ENCODE assay signal across 14 mouse cellular contexts in the genomic region with DNA sequence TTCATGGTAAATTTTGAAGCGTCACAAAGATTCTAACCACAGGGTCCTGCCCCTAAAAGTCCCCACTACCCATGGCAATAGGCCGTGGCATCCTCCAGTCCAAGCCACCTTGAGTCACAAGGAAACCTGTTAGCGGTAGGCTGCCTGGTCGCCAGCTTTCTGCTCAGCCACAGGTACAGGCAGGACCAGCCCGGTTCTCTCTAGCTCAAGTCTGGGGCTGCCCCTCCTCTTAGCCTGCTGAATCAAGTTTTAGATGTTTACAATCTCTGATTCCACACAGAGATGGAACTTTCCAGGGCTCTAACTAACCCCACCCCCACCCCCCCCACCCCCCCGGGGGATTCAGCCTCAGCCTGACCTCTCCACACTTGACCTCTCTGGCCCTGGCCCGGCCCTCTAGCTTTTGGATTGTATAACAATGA. TPM values are rescaled to one million over a fixed set of nuclear protein-coding genes. Genes with fewer than 3 reads are reported as not detected.
DNase-seq lines count a peak whose midpoint lies in the region; ATAC-seq and TF ChIP-seq lines count a peak whose summit lies in the region.
"Had no signal": no experiment of that assay in that cellular context is flagged by ENCODE, and none has a peak within 500 bp of the region (broad histone marks: within the 10 kb centered on the region; RNA-seq: fewer than 3 reads in every experiment).

No protein-coding gene starts in this region.

- no peaks in the 10 kb centered on the region for H3K36me3 ChIP-seq in hindbrain, embryonic 10.5 days
- no peaks in the 10 kb centered on the region for H3K36me3 ChIP-seq in hindbrain, embryonic 16.5 days (ENCODE audit: control insufficient read depth, insufficient read depth, low read length)
- no peaks in the 10 kb centered on the region for H3K36me3 ChIP-seq in midbrain, postnatal 0 days (ENCODE audit: insufficient read depth, low read length)
- H3K36me3 ChIP-seq: embryonic facial prominence, embryonic 12.5 days; liver, embryonic 15.5 days; neural tube, embryonic 12.5 days had no signal

- TF ChIP-seq CTCF in midbrain, postnatal 0 days (IDR thresholded peaks at IDR 0.05) = no peak

- 48% methylated on average over 7 of the region's 7 CpGs for WGBS in hindbrain, embryonic 10.5 days
- WGBS in hindbrain, embryonic 16.5 days = 59% methylated on average over 7 of the region's 7 CpGs
- WGBS in midbrain, postnatal 0 days = 46% methylated on average over 7 of the region's 7 CpGs

- no peak overlapping the region for H3K4me2 ChIP-seq in hindbrain, embryonic 16.5 days (ENCODE audit: low read length)
- no peak overlapping the region for H3K4me2 ChIP-seq in midbrain, postnatal 0 days (ENCODE audit: low read depth, low read length, poor library complexity, severe bottlenecking)
- H3K4me2 ChIP-seq: embryonic facial prominence, embryonic 12.5 days; liver, embryonic 15.5 days; neural tube, embryonic 12.5 days had no signal

- no peaks in the 10 kb centered on the region for H3K9me3 ChIP-seq in hindbrain, embryonic 10.5 days
- no peaks in the 10 kb centered on the region for H3K9me3 ChIP-seq in hindbrain, embryonic 16.5 days (ENCODE audit: control insufficient read depth, low read length)
- no peaks in the 10 kb centered on the region for H3K9me3 ChIP-seq in midbrain, postnatal 0 days (ENCODE audit: low read length)
- H3K9me3 ChIP-seq: embryonic facial prominence, embryonic 12.5 days; liver, embryonic 15.5 days; neural tube, embryonic 12.5 days had no signal

- H3K4me1 ChIP-seq in hindbrain, embryonic 10.5 days (replicated peaks) = peaks cover 37% of the 10 kb centered on the region
- H3K4me1 ChIP-seq in hindbrain, embryonic 16.5 days (ENCODE audit: control insufficient read depth, insufficient read depth, low read depth, low read length) = peaks cover 4% of the 10 kb centered on the region
- H3K4me1 ChIP-seq in midbrain, postnatal 0 days (ENCODE audit: insufficient read depth, low read length) = no peaks in the 10 kb centered on the region
- H3K4me1 ChIP-seq: liver, embryonic 15.5 days had no signal

- DNase-seq in hindbrain, embryonic 10.5 days (ENCODE audit: low spot score) = peak; percentile 25
- DNase-seq in kidney, adult 11 months = peak; percentile 81
- peak; percentile 60 to 67 for DNase-seq in kidney, postnatal 4 days
- no peak for DNase-seq in lung, postnatal 4 days
- no peak for DNase-seq in midbrain, postnatal 0 days (ENCODE audit: low spot score)
- no peak for DNase-seq in adipocyte (ENCODE audit: low spot score)
- DNase-seq: gastrocnemius, postnatal 25 days; heart, postnatal 14 days had no signal

- no peak for ATAC-seq in hindbrain, embryonic 16.5 days
- ATAC-seq in CD4-positive, CD25-positive, alpha-beta regulatory T cell, adult 4 months = peak; percentile 95
- no peak for ATAC-seq in midbrain, postnatal 0 days (ENCODE audit: low FRiP score)
- ATAC-seq: forebrain, embryonic 14.5 days had no signal

- H3K27me3 ChIP-seq in hindbrain, embryonic 10.5 days (ENCODE audit: insufficient read depth, poor library complexity, severe bottlenecking) = peaks cover 17% of the 10 kb centered on the region
- H3K27me3 ChIP-seq in hindbrain, embryonic 16.5 days (replicated peaks; ENCODE audit: control insufficient read depth, insufficient read depth, low read length) = no peaks in the 10 kb centered on the region
- peaks cover 4% of the 10 kb centered on the region; the same call in 1 of the 2 replicates for H3K27me3 ChIP-seq in midbrain, postnatal 0 days (ENCODE audit: insufficient read depth, low read length)
- H3K27me3 ChIP-seq: embryonic facial prominence, embryonic 12.5 days had no signal

- peak overlapping the region; percentile 54; the same call in 1 of the 2 replicates for H3K27ac ChIP-seq in hindbrain, embryonic 10.5 days
- no peak overlapping the region for H3K27ac ChIP-seq in hindbrain, embryonic 16.5 days (ENCODE audit: low read depth, low read length)
- H3K27ac ChIP-seq in midbrain, postnatal 0 days (ENCODE audit: low read depth, low read length) = no peak overlapping the region
- H3K27ac ChIP-seq: embryonic facial prominence, embryonic 12.5 days; liver, embryonic 15.5 days; neural tube, embryonic 12.5 days had no signal

- no peak overlapping the region for H3K9ac ChIP-seq in hindbrain, embryonic 16.5 days (ENCODE audit: low read depth, low read length)
- no peak overlapping the region for H3K9ac ChIP-seq in midbrain, postnatal 0 days (replicated peaks; ENCODE audit: low read length, poor library complexity, severe bottlenecking)
- H3K9ac ChIP-seq: embryonic facial prominence, embryonic 12.5 days; liver, embryonic 15.5 days; neural tube, embryonic 12.5 days had no signal

- no peak overlapping the region for H3K4me3 ChIP-seq in hindbrain, embryonic 10.5 days
- H3K4me3 ChIP-seq in hindbrain, embryonic 16.5 days (ENCODE audit: low read length) = no peak overlapping the region
- no peak overlapping the region for H3K4me3 ChIP-seq in midbrain, postnatal 0 days (ENCODE audit: low read depth, low read length)
- H3K4me3 ChIP-seq: embryonic facial prominence, embryonic 12.5 days; liver, embryonic 15.5 days; neural tube, embryonic 12.5 days had no signal

RNA-seq across cellular contexts. Expression of gene Id3, which starts 36.4 kb away (rescaled TPM):
- polyA plus RNA-seq in hindbrain, embryonic 10.5 days (2016; fragmentation: Nextera tagmentation; extraction: Ambion mirVana) = 576 and 684 TPM in 2 replicates
- 214 and 226 TPM in 2 replicates for polyA plus RNA-seq in hindbrain, embryonic 16.5 days (2015; fragmentation: Nextera tagmentation; extraction: Ambion mirVana)
- polyA plus RNA-seq in CD4-positive, CD25-positive, alpha-beta regulatory T cell, adult 4 months (2017; shearing (Covaris generic)) = 100 to 1,000 TPM; 388 to 433 TPM
- total RNA-seq in midbrain, postnatal 0 days (2014; rRNA removed) = 121 and 208 TPM in 2 replicates
- 148 and 156 TPM in 2 replicates for polyA plus RNA-seq in midbrain, postnatal 0 days (2015; fragmentation: Nextera tagmentation; extraction: Ambion mirVana)

RNA-seq across cellular contexts. Expression of gene Rpl11, which starts 53.7 kb away (rescaled TPM):
- polyA plus RNA-seq in hindbrain, embryonic 10.5 days (2016; fragmentation: Nextera tagmentation; extraction: Ambion mirVana) = 388 and 497 TPM in 2 replicates
- polyA plus RNA-seq in hindbrain, embryonic 16.5 days (2015; fragmentation: Nextera tagmentation; extraction: Ambion mirVana) = 233 and 244 TPM in 2 replicates
- 1,000 to 10,000 TPM in 1 of 2 experiments, 100 to 1,000 TPM in 1; 954 to 1,576 TPM for polyA plus RNA-seq in CD4-positive, CD25-positive, alpha-beta regulatory T cell, adult 4 months (2017; shearing (Covaris generic))
- 601 and 1,077 TPM in 2 replicates for total RNA-seq in midbrain, postnatal 0 days (2014; rRNA removed)
- 273 and 275 TPM in 2 replicates for polyA plus RNA-seq in midbrain, postnatal 0 days (2015; fragmentation: Nextera tagmentation; extraction: Ambion mirVana)

Comparison
In these comparisons a context has a peak if more than half of its experiments do, and no peak if none do; other contexts are left out.
1. DNase-seq: peak in hindbrain, embryonic 10.5 days (single experiment), kidney, adult 11 months (single experiment) and kidney, postnatal 4 days (2 of 2); none in lung, postnatal 4 days (0 of 2), midbrain, postnatal 0 days (single experiment) and adipocyte (single experiment).